Mouse (Mus musculus) embryonic fibroblast, embryonic 13.5 days (primary cell): ENCODE data around the gene Lyrm2. TPM values are rescaled to one million over a fixed set of nuclear protein-coding genes. Genes with fewer than 3 reads are reported as not detected.
A peak's percentile ranks its signal among the peaks of the same experiment; 100 is the strongest.

ENCODE experiments used
- H3K27ac ChIP-seq: 2 replicates; pipeline ENCODE4 v1.5.1; 2012; ENCODE audit warnings: low read length, control low read depth, inconsistent platforms; ENCODE audit not compliant: insufficient read depth
- H3K4me1 ChIP-seq: 2 replicates; pipeline ENCODE4 v1.6.1; 2011; ENCODE audit warnings: low read length; ENCODE audit not compliant: control insufficient read depth, insufficient read depth
- H3K4me3 ChIP-seq: 2 replicates; pipeline ENCODE4 v1.5.1; 2011; ENCODE audit warnings: mild to moderate bottlenecking, control low read depth, low read length; ENCODE audit not compliant: insufficient read depth
- CTCF ChIP-seq: IDR thresholded peaks from 2 replicates; pipeline ENCODE4 v1.5.1; 2011; ENCODE audit warnings: mild to moderate bottlenecking, control low read depth, low read length, moderate library complexity, borderline replicate concordance; ENCODE audit not compliant: insufficient read depth
- POLR2A ChIP-seq: IDR thresholded peaks from 2 replicates; pipeline ENCODE4 v1.6.1; 2011; ENCODE audit warnings: low read depth, mild to moderate bottlenecking, control low read depth, low read length, moderate library complexity
- polyA plus RNA-seq: library from polyadenylated mRNA; stranded (reverse); fragments of >200 nt; gene quantifications from 2 replicates; pipeline ENCODE4 v1.2.4, GENCODE M21; 2011; ENCODE audit warnings: low read depth; ENCODE audit not compliant: missing spikeins, insufficient read length

Gene Lyrm2
- 57.2 and 59.7 TPM in 2 replicates for polyA plus RNA-seq

DNA sequence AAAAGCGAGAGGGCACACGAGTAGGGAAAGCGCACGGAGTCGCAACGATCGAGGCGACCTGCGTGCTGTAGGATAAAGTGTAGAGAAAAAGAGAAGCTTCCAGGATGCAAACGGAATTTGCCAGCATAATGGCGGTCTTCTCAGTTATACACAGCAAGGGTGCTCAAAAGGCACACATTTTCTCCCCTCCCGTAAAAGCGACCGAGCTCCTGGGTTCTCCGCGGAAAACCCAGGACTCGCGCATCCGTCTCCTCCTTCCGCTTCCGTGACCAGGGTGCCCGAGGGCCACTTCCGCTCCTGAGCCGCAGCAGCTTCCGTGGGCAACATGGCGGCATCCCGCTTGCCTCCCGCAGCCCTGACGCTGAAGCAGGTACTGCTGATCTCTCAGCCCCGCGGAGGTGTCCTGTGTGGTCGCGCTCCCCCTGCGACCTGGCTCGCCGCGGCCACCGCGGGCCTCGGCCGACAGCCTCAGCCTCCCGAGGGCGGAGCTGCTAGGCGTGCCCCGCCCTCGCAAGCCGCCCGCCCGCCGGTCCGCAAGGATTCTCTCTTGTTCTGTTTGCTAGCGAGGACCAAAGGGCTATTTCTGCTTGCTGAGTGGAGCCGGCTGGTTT is at the start of gene Lyrm2:
Gene Lyrm2, plus strand, starts transcription at position 288 of the 611 bp plus-strand sequence.
- H3K4me3 ChIP-seq: peak within 1 kb of the TSS; percentile 84
- H3K27ac ChIP-seq: peak within 1 kb of the TSS; percentile 96
- TF ChIP-seq CTCF (no peak), POLR2A (peak; percentile 90)
- H3K4me1 ChIP-seq: no peaks in the 10 kb centered on the region; the same call in 1 of the 2 replicates

DNA sequence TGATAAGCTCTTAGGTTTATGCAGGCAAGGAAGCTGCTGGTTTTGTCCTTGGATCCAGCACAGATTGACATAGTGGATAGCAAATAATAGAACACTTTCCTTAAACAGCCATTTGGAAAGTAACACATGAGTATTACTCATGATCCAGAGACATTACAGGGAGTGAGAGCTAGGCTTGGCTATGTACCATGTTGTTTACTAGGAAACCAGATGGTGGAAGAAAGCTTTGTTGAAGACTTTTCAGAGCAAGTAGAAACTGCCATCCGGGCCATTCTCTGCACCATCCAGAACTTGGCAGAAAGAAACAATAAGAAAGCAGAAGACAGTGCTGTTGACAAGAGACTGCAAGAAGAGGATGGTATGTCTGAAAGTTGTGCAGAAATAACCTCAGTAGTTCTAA is 49.3 kb upstream of the Lyrm2 start:
- Histone ChIP-seq H3K4me1 (no peaks in the 10 kb centered on the region), H3K4me3 (no peak overlapping the region), H3K27ac (no peak overlapping the region)
- no peak for TF ChIP-seq CTCF
- TF ChIP-seq POLR2A: no peak

DNA sequence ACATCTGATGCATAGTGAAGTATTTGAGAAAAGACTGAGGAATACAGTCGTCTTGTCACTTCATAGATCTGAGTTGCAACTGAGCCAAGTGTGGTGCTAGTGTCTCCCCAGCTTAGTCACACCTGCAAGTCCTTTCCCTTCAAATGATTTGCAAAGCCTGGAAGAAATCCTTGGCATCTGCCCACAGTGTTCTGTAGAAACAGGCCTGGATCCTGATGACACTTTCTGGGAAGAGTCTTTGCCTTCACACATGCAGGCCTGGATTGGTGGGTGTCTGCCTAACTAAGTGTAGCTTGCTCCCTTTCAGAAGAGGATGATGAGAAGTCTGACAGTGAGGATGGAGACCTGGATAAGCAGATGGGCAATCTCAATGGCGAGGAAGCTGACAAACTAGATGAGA is 42.6 kb upstream of the Lyrm2 start:
- no peak overlapping the region for H3K27ac ChIP-seq
- TF ChIP-seq POLR2A: no peak
- no peak for TF ChIP-seq CTCF
- no peaks in the 10 kb centered on the region for H3K4me1 ChIP-seq
- no peak overlapping the region for H3K4me3 ChIP-seq

DNA sequence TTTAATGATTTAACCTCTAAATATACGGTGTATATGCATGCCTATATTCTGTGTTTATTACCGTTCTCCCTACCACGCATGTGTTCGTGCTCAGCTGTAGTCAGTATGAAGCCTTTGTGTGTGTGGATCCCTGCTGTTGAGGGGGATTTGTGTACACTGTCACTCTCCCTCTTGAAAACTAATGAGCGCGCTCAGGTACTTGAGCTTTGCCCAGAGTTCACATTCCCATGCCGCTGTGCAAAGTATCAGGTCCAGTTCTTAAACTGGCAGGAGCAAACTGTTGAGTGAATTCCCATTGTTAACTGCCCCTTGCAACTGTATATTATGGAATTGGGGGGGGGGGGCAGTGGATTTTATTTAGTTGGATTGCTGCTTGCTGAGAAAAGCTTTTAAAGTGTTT is 32.6 kb upstream of the Lyrm2 start:
- no peak overlapping the region for H3K27ac ChIP-seq
- no peak for TF ChIP-seq POLR2A
- no peak for TF ChIP-seq CTCF
- H3K4me1 ChIP-seq: no peaks in the 10 kb centered on the region
- H3K4me3 ChIP-seq: no peak overlapping the region

DNA sequence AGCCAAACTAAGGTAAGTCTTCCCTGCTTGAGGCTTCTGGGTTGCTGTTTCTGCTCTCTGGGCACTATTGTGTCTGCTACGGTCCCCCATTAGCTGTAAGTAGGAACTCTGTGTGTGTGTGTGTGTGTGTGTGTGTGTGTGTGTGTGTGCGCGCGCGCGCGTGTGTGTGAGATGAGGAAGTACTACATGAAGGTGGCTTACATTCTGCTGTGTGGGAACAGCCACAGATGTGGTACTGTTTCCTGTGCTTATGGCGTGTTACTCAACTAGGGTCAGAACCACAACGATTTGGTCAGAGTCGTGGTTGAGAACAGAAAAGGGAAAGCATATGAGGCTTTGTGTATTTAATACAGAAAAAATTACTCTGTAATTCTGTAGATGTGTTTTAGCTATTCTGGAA is 32.0 kb upstream of the Lyrm2 start:
- Histone ChIP-seq H3K27ac (no peak overlapping the region), H3K4me1 (no peaks in the 10 kb centered on the region), H3K4me3 (no peak overlapping the region)
- no peak for TF ChIP-seq POLR2A
- TF ChIP-seq CTCF: no peak

DNA sequence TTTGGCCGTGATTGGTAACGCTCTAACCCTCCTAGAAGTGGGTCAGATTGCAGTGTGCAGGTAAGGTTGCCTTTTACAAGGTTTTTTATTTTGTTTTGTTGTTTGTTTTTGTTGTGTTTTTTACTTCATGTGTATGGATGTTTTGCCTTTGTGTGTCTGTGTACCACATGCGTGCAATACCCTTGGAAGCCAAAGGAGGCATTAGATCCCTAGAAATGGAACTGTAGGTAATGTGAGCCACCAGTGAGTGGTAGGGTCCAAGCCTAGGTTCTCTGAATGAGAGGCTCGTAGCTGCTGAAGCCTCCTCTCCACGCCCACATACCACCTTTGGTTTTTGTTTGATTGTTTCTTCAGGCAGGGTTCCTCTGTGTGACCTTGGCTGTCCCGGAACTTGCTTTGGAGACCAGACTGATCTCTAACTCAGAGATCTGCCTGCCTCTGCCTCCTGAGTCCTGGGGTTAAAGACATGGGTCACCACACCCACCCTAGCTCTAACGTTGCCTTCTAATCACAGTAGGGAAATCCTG is 29.7 kb upstream of the Lyrm2 start:
- TF ChIP-seq CTCF: no peak
- no peak for TF ChIP-seq POLR2A
- Histone ChIP-seq H3K4me1 (no peaks in the 10 kb centered on the region), H3K27ac (no peak overlapping the region), H3K4me3 (no peak overlapping the region)

DNA sequence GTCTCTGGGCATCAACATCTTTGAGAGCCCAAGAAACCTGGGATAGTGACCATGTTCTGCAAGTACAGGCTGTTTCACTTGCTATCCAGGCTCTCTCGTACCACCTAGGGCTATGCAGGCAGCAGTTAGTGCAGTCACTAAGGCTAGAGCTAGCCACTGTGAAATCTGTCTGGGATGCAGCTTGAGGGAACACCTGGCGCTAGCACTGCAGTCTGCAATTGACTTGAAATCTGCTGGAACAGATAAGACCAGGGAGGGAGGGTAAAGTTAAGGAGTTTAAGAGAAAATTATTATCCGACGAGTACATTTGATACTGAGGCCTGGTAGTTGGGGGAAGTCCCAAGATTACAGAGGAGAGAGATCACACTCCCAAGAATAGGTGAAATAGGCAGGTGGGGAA is 20.1 kb upstream of the Lyrm2 start:
- Histone ChIP-seq H3K27ac (no peak overlapping the region), H3K4me1 (no peaks in the 10 kb centered on the region), H3K4me3 (no peak overlapping the region)
- TF ChIP-seq POLR2A: no peak
- no peak for TF ChIP-seq CTCF

DNA sequence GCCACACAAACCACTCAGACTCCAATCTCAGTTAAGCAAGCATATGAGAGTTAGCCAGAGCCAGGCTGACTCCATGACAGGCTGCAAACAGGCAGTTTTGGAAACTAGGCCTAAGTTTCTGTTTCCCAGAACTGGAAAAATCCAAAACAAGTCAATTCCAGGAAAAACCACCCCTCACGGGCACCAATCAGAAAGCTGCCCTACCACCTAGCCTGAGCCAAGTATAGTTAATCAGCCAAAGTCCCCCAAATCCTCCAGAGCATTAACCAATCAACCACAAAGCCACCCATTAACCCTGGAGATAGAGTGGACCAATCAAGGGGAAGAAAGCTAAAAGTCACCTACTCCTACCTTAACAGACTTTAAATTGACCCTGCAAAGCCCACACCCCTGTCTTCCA is 12.9 kb upstream of the Lyrm2 start:
- H3K4me3 ChIP-seq: no peak overlapping the region
- no peaks in the 10 kb centered on the region for H3K4me1 ChIP-seq
- TF ChIP-seq CTCF: no peak
- TF ChIP-seq POLR2A: no peak
- no peak overlapping the region for H3K27ac ChIP-seq

DNA sequence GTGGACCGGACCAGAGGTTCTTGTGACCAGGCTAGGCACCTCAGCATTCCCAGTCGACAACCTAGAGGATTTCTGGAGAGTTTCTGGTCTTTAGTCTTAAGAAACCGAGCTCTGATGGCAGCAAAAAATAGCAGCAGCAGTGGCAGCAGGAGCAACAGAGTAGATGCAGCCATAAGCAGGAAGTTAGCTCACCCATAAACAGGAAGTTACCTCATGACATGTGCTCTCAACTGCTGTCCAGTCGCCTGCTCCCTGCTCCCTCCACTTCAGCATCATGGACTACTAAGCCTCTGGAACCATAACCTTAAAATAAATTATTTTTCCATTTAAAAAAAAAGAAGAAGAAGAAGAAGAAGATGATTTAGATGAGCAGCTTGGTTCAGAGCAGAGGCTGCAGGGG is 11.0 kb upstream of the Lyrm2 start:
- no peaks in the 10 kb centered on the region for H3K4me1 ChIP-seq
- no peak for TF ChIP-seq CTCF
- TF ChIP-seq POLR2A: no peak
- H3K27ac ChIP-seq: no peak overlapping the region
- H3K4me3 ChIP-seq: no peak overlapping the region

DNA sequence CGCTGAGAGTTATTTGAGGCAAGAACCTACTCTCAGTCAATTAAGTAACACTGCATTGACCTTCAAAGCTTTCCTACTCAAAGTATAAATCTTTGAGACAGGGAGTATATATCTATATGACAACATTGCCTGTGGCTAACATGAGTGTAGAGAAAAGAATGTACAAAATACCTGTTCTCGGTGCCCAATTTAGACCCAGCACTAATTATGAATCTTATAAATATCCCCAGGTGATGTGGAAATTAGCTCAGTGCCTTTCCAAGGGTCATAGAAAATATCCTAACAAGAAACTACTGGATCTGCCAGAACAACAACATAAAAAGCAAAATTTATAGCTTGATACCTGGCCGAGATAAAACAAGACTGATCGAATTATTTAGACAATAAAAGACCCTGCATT is 1.1 kb upstream of the Lyrm2 start:
- Histone ChIP-seq H3K4me1 (no peaks in the 10 kb centered on the region; the same call in 1 of the 2 replicates), H3K4me3 (no peak overlapping the region), H3K27ac (no peak overlapping the region)
- TF ChIP-seq POLR2A (no peak), CTCF (no peak)

DNA sequence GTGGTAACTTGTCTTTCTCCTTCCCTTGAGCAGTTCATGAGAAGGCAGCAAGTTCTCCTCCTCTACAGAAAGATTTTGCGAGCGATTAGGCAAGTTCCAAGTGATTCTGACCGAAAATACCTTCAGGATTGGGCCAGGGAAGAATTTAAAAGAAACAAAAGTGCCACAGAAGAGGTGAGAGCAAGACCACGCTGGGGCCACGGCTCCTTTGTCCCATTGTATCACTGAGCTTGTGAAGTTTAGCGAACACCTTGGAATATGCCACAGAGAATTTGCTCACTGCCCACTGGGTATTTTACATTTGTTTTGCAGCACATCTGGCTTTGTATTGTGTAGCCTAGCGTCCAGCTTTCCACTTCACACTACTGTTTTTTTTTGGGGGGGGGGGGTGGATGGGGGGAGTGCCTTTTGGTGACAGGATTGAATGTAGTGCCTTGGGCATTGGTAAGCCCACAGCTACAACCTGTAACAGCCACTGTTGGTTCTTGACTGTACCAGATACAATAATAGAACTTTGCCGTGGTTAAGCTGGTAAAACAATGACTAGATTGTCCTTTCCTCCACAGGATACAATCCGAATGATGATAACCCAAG is 621 bp downstream of the Lyrm2 start:
- TF ChIP-seq POLR2A (no peak), CTCF (no peak)
- H3K4me1 ChIP-seq: no peaks in the 10 kb centered on the region; the same call in 1 of the 2 replicates
- peak overlapping the region; percentile 84 for H3K4me3 ChIP-seq
- peak overlapping the region; percentile 96 for H3K27ac ChIP-seq
